Mouse (Mus musculus) ES-E14 (cell line): Measurements from ENCODE around the gene Ube4a.

Experiments
- CHD2 ChIP-seq: IDR thresholded peaks from 2 replicates; pipeline ENCODE4 v1.6.1; 2014; ENCODE audit warnings: mild to moderate bottlenecking, low read depth, low read length, inconsistent platforms
- HCFC1 ChIP-seq: IDR thresholded peaks from 2 replicates; pipeline ENCODE4 v1.6.1; 2012; ENCODE audit warnings: low read length, inconsistent platforms, borderline replicate concordance; ENCODE audit not compliant: insufficient read depth
- MAFK ChIP-seq: IDR thresholded peaks from 2 replicates; pipeline ENCODE4 v1.6.1; 2014; ENCODE audit warnings: mild to moderate bottlenecking, low read depth, low read length, inconsistent platforms; ENCODE audit not compliant: insufficient read depth
- ZC3H11A ChIP-seq: IDR thresholded peaks from 2 replicates; pipeline ENCODE4 v1.6.1; 2012; ENCODE audit warnings: low read depth, mild to moderate bottlenecking, inconsistent platforms, low read length, borderline replicate concordance
- ZNF384 ChIP-seq: IDR thresholded peaks from 2 replicates; pipeline ENCODE4 v1.6.1; 2012; ENCODE audit warnings: low read depth, low read length, inconsistent platforms

DNA sequence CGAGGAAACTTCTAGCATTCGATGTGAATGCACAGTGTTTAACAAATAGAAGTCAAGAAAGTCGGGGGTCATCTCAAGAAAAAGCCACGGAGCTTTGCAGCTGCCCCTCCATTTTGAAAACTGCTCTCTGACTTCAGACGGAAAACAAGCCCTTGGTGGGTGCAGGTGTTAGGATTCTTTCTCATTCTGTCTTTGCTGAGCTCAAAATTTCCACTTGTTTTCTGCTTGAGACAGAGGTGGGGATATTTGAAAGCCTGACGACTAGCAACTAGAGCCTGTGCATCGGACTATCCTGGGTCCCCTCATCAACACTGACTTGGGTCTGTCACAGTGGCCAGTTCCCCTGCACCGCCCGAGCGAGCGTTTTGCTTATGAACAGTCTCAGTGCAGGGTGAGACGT, 42.0 kb upstream of the Ube4a start:
- TF ChIP-seq ZC3H11A (no peak), HCFC1 (no peak), MAFK (no peak), ZNF384 (no peak), CHD2 (no peak)
